Mouse (Mus musculus) CH12.LX (cell line): Measurements from ENCODE around the gene Tcl1b2. TPM values are rescaled to one million over a fixed set of nuclear protein-coding genes. Genes with fewer than 3 reads are reported as not detected.

Experiments used
- DNase-seq: peaks from one replicate; pipeline ENCODE4 v3.0.0-alpha.2; 2013; ENCODE audit errors: extremely low read depth
- H3K27ac ChIP-seq: 2 replicates; pipeline ENCODE4 v1.5.1; 2012; ENCODE audit warnings: low read depth, mild to moderate bottlenecking, control low read depth, moderate library complexity; ENCODE audit not compliant: insufficient read depth
- H3K27me3 ChIP-seq: replicated peaks from 2 replicates; pipeline ENCODE3; 2012; ENCODE audit warnings: inconsistent platforms
- H3K36me3 ChIP-seq, 2 experiments: replicated peaks in 1 of 2; 2 replicates each; pipeline versions ENCODE3 to v1.6.1; 2012; ENCODE audit warnings: inconsistent platforms in 1 of 2, low read length in 1 of 2, mild to moderate bottlenecking in 1 of 2, mixed read lengths in 1 of 2, moderate library complexity in 1 of 2; ENCODE audit not compliant: control insufficient read depth in 1 of 2, insufficient read depth in 1 of 2
- H3K4me1 ChIP-seq, 2 experiments: 2 replicates each; pipeline ENCODE4 v1.6.1; 2012; ENCODE audit warnings: inconsistent platforms in 1 of 2, moderate library complexity in 1 of 2; ENCODE audit not compliant: insufficient read depth in 2 of 2, control insufficient read depth in 1 of 2
- H3K4me2 ChIP-seq: 2 replicates; pipeline ENCODE4 v1.6.1; 2012; ENCODE audit warnings: low read depth, mild to moderate bottlenecking, control low read depth; ENCODE audit not compliant: poor library complexity, insufficient read depth, severe bottlenecking
- H3K4me3 ChIP-seq, 3 experiments: fragments of 150-350 bp in 1 of 3; sonication (generic) in 1 of 3; replicated peaks in 1 of 3; 2 replicates each; pipeline versions ENCODE3 to v1.5.1; 2011 to 2012; ENCODE audit warnings: low read depth in 2 of 3, low read length in 2 of 3, mild to moderate bottlenecking in 2 of 3, moderate library complexity in 2 of 3, control low read depth in 1 of 3, improper control_type of control experiment in 1 of 3, inconsistent platforms in 1 of 3, mixed read lengths in 1 of 3; ENCODE audit not compliant: poor library complexity in 1 of 3
- H3K79me2 ChIP-seq: replicated peaks from 2 replicates; pipeline ENCODE4 v1.6.1; 2012; ENCODE audit warnings: mild to moderate bottlenecking, moderate library complexity; ENCODE audit not compliant: control insufficient read depth, poor library complexity, insufficient read depth, severe bottlenecking; ENCODE audit errors: extremely low read depth
- H3K9ac ChIP-seq: 2 replicates; pipeline ENCODE4 v1.6.1; 2012; ENCODE audit warnings: low read depth, mild to moderate bottlenecking, control low read depth, moderate library complexity; ENCODE audit not compliant: insufficient read depth
- H3K9me3 ChIP-seq: replicated peaks from 2 replicates; pipeline ENCODE3; 2012; ENCODE audit warnings: low read length, inconsistent platforms, mixed read lengths
- BHLHE40 ChIP-seq: IDR thresholded peaks from 2 replicates; pipeline ENCODE4 v1.6.1; 2011; ENCODE audit warnings: mild to moderate bottlenecking, low read depth, low read length, improper control_type of control experiment
- CHD1 ChIP-seq: IDR thresholded peaks from 2 replicates; pipeline ENCODE4 v1.6.1; 2012; ENCODE audit warnings: low read depth, low read length, improper control_type of control experiment, inconsistent platforms
- CTCF ChIP-seq, 2 experiments: IDR thresholded peaks in 1 of 2; conservative IDR thresholded peaks in 1 of 2; 2 replicates each; pipeline ENCODE4 v1.5.1; 2011 to 2012; ENCODE audit warnings: low read depth in 2 of 2, low read length in 2 of 2, improper control_type of control experiment in 1 of 2, inconsistent platforms in 1 of 2, mild to moderate bottlenecking in 1 of 2, moderate library complexity in 1 of 2
- E2F4 ChIP-seq: IDR thresholded peaks from 2 replicates; pipeline ENCODE4 v1.6.1; 2011; ENCODE audit warnings: low read depth, low read length, improper control_type of control experiment; ENCODE audit not compliant: insufficient replicate concordance
- ELF1 ChIP-seq: IDR thresholded peaks from 2 replicates; pipeline ENCODE4 v1.6.1; 2014; ENCODE audit warnings: low read depth, mild to moderate bottlenecking, inconsistent platforms, low read length, improper control_type of control experiment
- EP300 ChIP-seq: IDR thresholded peaks from 2 replicates; pipeline ENCODE4 v1.6.1; 2011; ENCODE audit warnings: low read length, improper control_type of control experiment
- ETS1 ChIP-seq: conservative IDR thresholded peaks from 2 replicates; pipeline ENCODE4 v1.6.1; 2012; ENCODE audit warnings: low read depth, mild to moderate bottlenecking, inconsistent platforms, low read length, improper control_type of control experiment, moderate library complexity
- IRF4 ChIP-seq: IDR thresholded peaks from 2 replicates; pipeline ENCODE4 v1.6.1; 2014; ENCODE audit warnings: low read depth, mild to moderate bottlenecking, inconsistent platforms, low read length, improper control_type of control experiment
- JUND ChIP-seq: conservative IDR thresholded peaks from 2 replicates; pipeline ENCODE4 v1.6.1; 2011; ENCODE audit warnings: low read depth, low read length, improper control_type of control experiment
- KAT2A ChIP-seq: IDR thresholded peaks from 2 replicates; pipeline ENCODE4 v1.6.1; 2012; ENCODE audit warnings: low read length, improper control_type of control experiment, inconsistent platforms; ENCODE audit not compliant: insufficient replicate concordance
- MAX ChIP-seq: IDR thresholded peaks from 2 replicates; pipeline ENCODE4 v1.6.1; 2011; ENCODE audit warnings: low read length, improper control_type of control experiment
- MXI1 ChIP-seq: IDR thresholded peaks from 2 replicates; pipeline ENCODE4 v1.6.1; 2011; ENCODE audit warnings: mild to moderate bottlenecking, low read depth, low read length, improper control_type of control experiment
- MYC ChIP-seq: IDR thresholded peaks from 2 replicates; pipeline ENCODE4 v1.6.1; 2011; ENCODE audit warnings: low read depth, mild to moderate bottlenecking, improper control_type of control experiment, low read length
- NELFE ChIP-seq: IDR thresholded peaks from 2 replicates; pipeline ENCODE4 v1.6.1; 2011; ENCODE audit warnings: low read depth, low read length, improper control_type of control experiment
- NRF1 ChIP-seq: IDR thresholded peaks from 2 replicates; pipeline ENCODE4 v1.6.1; 2014; ENCODE audit warnings: low read depth, mild to moderate bottlenecking, inconsistent platforms, low read length, improper control_type of control experiment, moderate library complexity
- PAX5 ChIP-seq: IDR thresholded peaks from 2 replicates; pipeline ENCODE4 v1.6.1; 2012; ENCODE audit warnings: low read length, inconsistent platforms, mixed read lengths
- RAD21 ChIP-seq: IDR thresholded peaks from 2 replicates; pipeline ENCODE4 v1.6.1; 2011; ENCODE audit warnings: low read depth, mild to moderate bottlenecking, low read length, improper control_type of control experiment, moderate library complexity
- RCOR1 ChIP-seq: conservative IDR thresholded peaks from 2 replicates; pipeline ENCODE4 v1.6.1; 2012; ENCODE audit warnings: low read depth, mild to moderate bottlenecking, inconsistent platforms, low read length, improper control_type of control experiment
- SIN3A ChIP-seq: IDR thresholded peaks from 2 replicates; pipeline ENCODE4 v1.6.1; 2012; ENCODE audit warnings: low read length, improper control_type of control experiment, inconsistent platforms
- TBP ChIP-seq: conservative IDR thresholded peaks from 2 replicates; pipeline ENCODE4 v1.6.1; 2011; ENCODE audit warnings: low read depth, low read length, improper control_type of control experiment
- TCF12 ChIP-seq: IDR thresholded peaks from 2 replicates; pipeline ENCODE4 v1.6.1; 2014; ENCODE audit warnings: low read depth, mild to moderate bottlenecking, inconsistent platforms, low read length, improper control_type of control experiment
- UBTF ChIP-seq: IDR thresholded peaks from 2 replicates; pipeline ENCODE4 v1.6.1; 2012; ENCODE audit warnings: low read depth, mild to moderate bottlenecking, inconsistent platforms, low read length, improper control_type of control experiment, moderate library complexity
- USF1 ChIP-seq: IDR thresholded peaks from 2 replicates; pipeline ENCODE4 v1.6.1; 2014; ENCODE audit warnings: low read depth, mild to moderate bottlenecking, inconsistent platforms, low read length, improper control_type of control experiment
- USF2 ChIP-seq: conservative IDR thresholded peaks from 2 replicates; pipeline ENCODE4 v1.6.1; 2011; ENCODE audit warnings: low read depth, low read length, improper control_type of control experiment
- ZC3H11A ChIP-seq: IDR thresholded peaks from 2 replicates; pipeline ENCODE4 v1.6.1; 2012; ENCODE audit warnings: low read depth, mild to moderate bottlenecking, inconsistent platforms, low read length, improper control_type of control experiment
- ZKSCAN1 ChIP-seq: IDR thresholded peaks from 2 replicates; pipeline ENCODE4 v1.6.1; 2012; ENCODE audit warnings: low read depth, inconsistent platforms, low read length, improper control_type of control experiment, borderline replicate concordance
- ZMIZ1 ChIP-seq: IDR thresholded peaks from 2 replicates; pipeline ENCODE4 v1.6.1; 2012; ENCODE audit warnings: low read depth, mild to moderate bottlenecking, inconsistent platforms, low read length, improper control_type of control experiment
- dilution Hi-C: fragments of 300-500 bp; cut with MboI; formaldehyde crosslinking; loops from 2 replicates; pipeline ENCODE4 v1.14.3; 2020; ENCODE audit warnings: low sequenced_read_pairs; ENCODE audit not compliant: extremely low pct_unique_long_range_greater_than_20kb, extremely low pct_ligation_motif_present
- in situ Hi-C: fragments of 300-500 bp; cut with MboI; formaldehyde crosslinking; loops from 3 replicates; pipeline ENCODE4 v1.14.3; 2019; ENCODE audit warnings: low sequenced_read_pairs, low pct_ligation_motif_present, low pct_unique_long_range_greater_than_20kb, mixed read lengths
- polyA plus RNA-seq: library from polyadenylated mRNA; unstranded; fragments of >175 nt; gene quantifications from 2 replicates; pipeline ENCODE4 v1.2.1, GENCODE M21; 2012; ENCODE audit warnings: low read depth; ENCODE audit not compliant: insufficient read length
- total RNA-seq, 2 experiments: library from RNA; depleted of rRNA; stranded (reverse); fragments of 300-350 nt in 1 of 2; fragments of >200 nt in 1 of 2; gene quantifications; 2 replicates each; pipeline ENCODE4 v1.2.3; 2012 to 2014

Gene Tcl1b2
- total and polyA plus RNA-seq, 3 experiments: not detected

- Histone ChIP-seq H3K4me1 (no peaks in the 10 kb centered on the region), H3K27ac (no peak overlapping the region), H3K9ac (no peak overlapping the region), H3K9me3 (no peaks in the 10 kb centered on the region), H3K36me3 (no peaks in the 10 kb centered on the region), H3K4me3 (no peak overlapping the region), H3K79me2 (no peaks in the 10 kb centered on the region), H3K27me3 (peaks cover 25% of the 10 kb centered on the region), H3K4me2 (no peak overlapping the region)
- in situ Hi-C loops (no loop called here), dilution Hi-C loops (no loop called here)
- TF ChIP-seq TBP (no peak), NRF1 (no peak), ETS1 (no peak), MXI1 (no peak), NELFE (no peak), E2F4 (no peak), CHD1 (no peak), JUND (no peak), ZKSCAN1 (no peak), SIN3A (no peak), IRF4 (no peak), USF1 (no peak), MAX (no peak), RAD21 (no peak), ZMIZ1 (no peak), UBTF (no peak), TCF12 (no peak)
- no peak for DNase-seq
Observed at GRCm38 (mm10) chr12:105158842-105159241, 13.0 kb downstream of the Tcl1b2 start.

- Histone ChIP-seq H3K27me3 (peaks cover 26% of the 10 kb centered on the region), H3K79me2 (no peaks in the 10 kb centered on the region), H3K36me3 (no peaks in the 10 kb centered on the region), H3K4me1 (no peaks in the 10 kb centered on the region), H3K4me2 (no peak within 1 kb of the TSS), H3K9me3 (no peaks in the 10 kb centered on the region)
- no peak for TF ChIP-seq ZMIZ1
- TF ChIP-seq MYC: no peak
- no peak for TF ChIP-seq PAX5
- no peak for TF ChIP-seq CTCF (conservative IDR thresholded peaks at IDR 0.05 in 1 of 2, IDR thresholded peaks at IDR 0.05 in 1 of 2; ENCODE audit: low read depth in 2 of 2, low read length in 2 of 2)
- TF ChIP-seq ETS1: no peak
- TF ChIP-seq USF1: no peak
- no peak for TF ChIP-seq ZC3H11A
- TF ChIP-seq RCOR1: no peak
- TF ChIP-seq JUND: no peak
- no peak for TF ChIP-seq ELF1
- TF ChIP-seq EP300: no peak
- no peak for TF ChIP-seq CHD1
- no peak for TF ChIP-seq KAT2A
- no peak for TF ChIP-seq BHLHE40
- no peak for TF ChIP-seq MXI1
- no peak for TF ChIP-seq ZKSCAN1
- TF ChIP-seq USF2: no peak
- TF ChIP-seq NRF1: no peak
- TF ChIP-seq TCF12: no peak
- TF ChIP-seq, all 38 proteins: peak for 0
- DNase-seq: no peak
- Histone ChIP-seq H3K27ac (no peak within 1 kb of the TSS), H3K4me3 (no peak within 1 kb of the TSS), H3K9ac (no peak within 1 kb of the TSS)
- in situ Hi-C loops: no loop called here
- dilution Hi-C loops: no loop called here
Observed at GRCm38 (mm10) chr12:105159390-105159789, 13.6 kb downstream of the Tcl1b2 start, which contains the start of gene Tcl1b1. Tcl1b1 (plus strand) TSS chr12:105159690.
